Mouse (Mus musculus): Measurements from ENCODE around the gene Rpl36. TPM values are rescaled to one million over a fixed set of nuclear protein-coding genes. Genes with fewer than 3 reads are reported as not detected.

Gene Rpl36
- polyA plus RNA-seq, 2 experiments: 1,322 to 1,886 TPM

DNA sequence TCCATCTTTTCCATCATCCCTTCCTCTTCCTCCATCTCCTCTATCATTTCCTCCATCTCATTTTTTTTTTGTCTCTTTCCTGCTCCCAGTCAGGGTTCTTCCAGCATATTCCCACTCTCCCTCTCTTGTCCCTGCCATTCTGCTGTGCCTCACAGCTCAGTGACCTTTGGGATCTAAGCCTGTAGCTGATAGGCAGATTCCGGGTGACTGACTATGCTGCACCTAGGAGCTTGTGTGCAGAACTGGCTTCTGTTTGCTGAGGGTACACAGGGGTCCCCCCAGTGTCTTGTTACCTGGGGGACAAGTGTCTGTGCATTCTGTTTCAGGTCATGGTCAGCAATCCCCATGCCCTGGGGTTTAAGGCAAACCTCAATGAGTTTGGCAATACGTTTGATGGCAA lies 41.6 kb downstream of the Rpl36 start:
- TF ChIP-seq CTCF (IDR thresholded peaks at IDR 0.05; ENCODE audit: low read depth) (no peak), EP300 (IDR thresholded peaks at IDR 0.05; ENCODE audit: low read depth) (no peak)
- no peaks in the 10 kb centered on the region for H3K36me3 ChIP-seq (replicated peaks; ENCODE audit: control insufficient read depth, insufficient read depth, low read depth)
- DNase-seq (ENCODE audit: low read depth in 3 of 3, low spot score in 3 of 3): no peak
- H3K4me3 ChIP-seq (ENCODE audit: insufficient read depth in 1 of 2, low read depth in 2 of 2, low read length in 2 of 2): no peak overlapping the region
- ATAC-seq (ENCODE audit: insufficient read depth): no peak
- WGBS (ENCODE audit: insufficient replicate concordance): 53% methylated on average over 2 of the region's 2 CpGs
- H3K27ac ChIP-seq: no peak overlapping the region
- no peak overlapping the region for H3K4me2 ChIP-seq (ENCODE audit: low read depth)
- no peaks in the 10 kb centered on the region for H3K9me3 ChIP-seq (ENCODE audit: control insufficient read depth, low read length)
- H3K4me1 ChIP-seq (replicated peaks; ENCODE audit: control insufficient read depth in 2 of 2, insufficient read depth in 2 of 2, low read length in 1 of 2): no peaks in the 10 kb centered on the region; a peak in 1 of 4 replicates
- no peak overlapping the region for H3K9ac ChIP-seq (replicated peaks)
- no peaks in the 10 kb centered on the region for H3K27me3 ChIP-seq (ENCODE audit: control insufficient read depth, insufficient read depth, low read length)

DNA sequence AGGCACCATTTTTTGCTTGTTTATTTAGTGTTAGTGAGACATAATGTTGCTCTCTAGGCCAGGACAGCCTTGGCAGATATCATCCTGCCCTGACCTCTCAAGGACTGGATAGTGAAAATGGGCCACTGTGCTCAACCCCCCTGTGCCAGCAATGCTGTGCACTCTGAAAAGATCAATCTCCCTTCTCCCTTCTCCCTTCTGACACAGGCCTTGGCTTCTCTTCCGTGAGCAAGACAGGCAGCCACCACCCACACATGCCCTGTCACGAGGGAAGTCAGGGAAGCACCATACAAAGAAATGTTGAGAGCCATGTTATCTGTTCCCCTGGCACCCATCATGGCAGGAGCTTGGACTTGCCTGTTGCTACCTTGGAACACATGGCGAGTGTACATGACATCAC lies 42.1 kb downstream of the Rpl36 start:
- WGBS (ENCODE audit: insufficient replicate concordance): 57% methylated on average over 3 of the region's 3 CpGs
- Histone ChIP-seq H3K9ac (replicated peaks) (no peak overlapping the region), H3K4me2 (ENCODE audit: low read depth) (no peak overlapping the region), H3K36me3 (replicated peaks; ENCODE audit: control insufficient read depth, insufficient read depth, low read depth) (no peaks in the 10 kb centered on the region), H3K27me3 (ENCODE audit: control insufficient read depth, insufficient read depth, low read length) (no peaks in the 10 kb centered on the region), H3K9me3 (ENCODE audit: control insufficient read depth, low read length) (no peaks in the 10 kb centered on the region), H3K27ac (no peak overlapping the region), H3K4me1 (replicated peaks; ENCODE audit: control insufficient read depth in 2 of 2, insufficient read depth in 2 of 2, low read length in 1 of 2) (no peaks in the 10 kb centered on the region; a peak in 1 of 4 replicates), H3K4me3 (ENCODE audit: insufficient read depth in 1 of 2, low read depth in 2 of 2, low read length in 2 of 2) (no peak overlapping the region)
- no peak for TF ChIP-seq EP300 (IDR thresholded peaks at IDR 0.05; ENCODE audit: low read depth)
- TF ChIP-seq CTCF (IDR thresholded peaks at IDR 0.05; ENCODE audit: low read depth): no peak
- DNase-seq (ENCODE audit: low read depth in 3 of 3, low spot score in 3 of 3): no peak
- no peak for ATAC-seq (ENCODE audit: insufficient read depth)

GRCm38 (mm10) chr17:56656171-56656570 lies 43.0 kb downstream of the Rpl36 start:
- Histone ChIP-seq H3K4me1 (replicated peaks; ENCODE audit: control insufficient read depth in 2 of 2, insufficient read depth in 2 of 2, low read length in 1 of 2) (no peaks in the 10 kb centered on the region; a peak in 1 of 4 replicates), H3K27me3 (ENCODE audit: control insufficient read depth, insufficient read depth, low read length) (no peaks in the 10 kb centered on the region), H3K36me3 (replicated peaks; ENCODE audit: control insufficient read depth, insufficient read depth, low read depth) (no peaks in the 10 kb centered on the region), H3K4me3 (ENCODE audit: insufficient read depth in 1 of 2, low read depth in 2 of 2, low read length in 2 of 2) (no peak overlapping the region), H3K4me2 (ENCODE audit: low read depth) (no peak overlapping the region), H3K9ac (replicated peaks) (no peak overlapping the region), H3K27ac (no peak overlapping the region), H3K9me3 (ENCODE audit: control insufficient read depth, low read length) (no peaks in the 10 kb centered on the region)
- no peak for ATAC-seq (ENCODE audit: insufficient read depth)
- 62% methylated on average over 6 of the region's 6 CpGs for WGBS (ENCODE audit: insufficient replicate concordance)
- no peak for TF ChIP-seq EP300 (IDR thresholded peaks at IDR 0.05; ENCODE audit: low read depth)
- TF ChIP-seq CTCF (IDR thresholded peaks at IDR 0.05; ENCODE audit: low read depth): no peak
- no peak for DNase-seq (ENCODE audit: low read depth in 3 of 3, low spot score in 3 of 3)

GRCm38 (mm10) chr17:56663659-56664058 lies 50.4 kb downstream of the Rpl36 start:
- no peak for TF ChIP-seq EP300 (IDR thresholded peaks at IDR 0.05; ENCODE audit: low read depth)
- TF ChIP-seq CTCF (IDR thresholded peaks at IDR 0.05; ENCODE audit: low read depth): no peak
- H3K36me3 ChIP-seq (replicated peaks; ENCODE audit: control insufficient read depth, insufficient read depth, low read depth): no peaks in the 10 kb centered on the region
- WGBS (ENCODE audit: insufficient replicate concordance): 44% methylated on average over 3 of the region's 3 CpGs
- DNase-seq (ENCODE audit: low read depth in 3 of 3, low spot score in 3 of 3) (no peak), ATAC-seq (ENCODE audit: insufficient read depth) (no peak)
- peaks cover 18% of the 10 kb centered on the region for H3K27me3 ChIP-seq (ENCODE audit: control insufficient read depth, insufficient read depth, low read length)
- H3K4me1 ChIP-seq (replicated peaks; ENCODE audit: control insufficient read depth in 2 of 2, insufficient read depth in 2 of 2, low read length in 1 of 2): no peaks in the 10 kb centered on the region; a peak in 1 of 4 replicates
- no peak overlapping the region for H3K4me3 ChIP-seq (ENCODE audit: insufficient read depth in 1 of 2, low read depth in 2 of 2, low read length in 2 of 2)
- no peak overlapping the region for H3K27ac ChIP-seq
- no peak overlapping the region for H3K9ac ChIP-seq (replicated peaks)
- H3K4me2 ChIP-seq (ENCODE audit: low read depth): no peak overlapping the region
- no peaks in the 10 kb centered on the region for H3K9me3 ChIP-seq (ENCODE audit: control insufficient read depth, low read length)

Other genes starting within 250 kb of the Rpl36 start
- 17.7 and 18.8 TPM in 2 replicates for gene Ptprs, start 136.9 kb upstream of the Rpl36 start, polyA plus RNA-seq (2012; rRNA removed)
- gene Ptprs, start 136.9 kb upstream of the Rpl36 start, polyA plus RNA-seq (2014; fragmentation: Nextera tagmentation; extraction: Ambion mirVana): 3.8 and 4.6 TPM in 2 replicates
- gene Znrf4, start 101.0 kb upstream of the Rpl36 start, polyA plus RNA-seq (2012; rRNA removed): not detected in 2 replicates
- not detected in 2 replicates for gene Znrf4, start 101.0 kb upstream of the Rpl36 start, polyA plus RNA-seq (2014; fragmentation: Nextera tagmentation; extraction: Ambion mirVana)
- 0.17 and 0.22 TPM in 2 replicates for gene Gm20219, start 59.0 kb upstream of the Rpl36 start, polyA plus RNA-seq (2012; rRNA removed)
- 0.14 TPM in 1 of 2 replicates, not detected in the other for gene Gm20219, start 59.0 kb upstream of the Rpl36 start, polyA plus RNA-seq (2014; fragmentation: Nextera tagmentation; extraction: Ambion mirVana)
- 21.4 and 40.2 TPM in 2 replicates for gene Safb2, start 28.8 kb upstream of the Rpl36 start, polyA plus RNA-seq (2012; rRNA removed)
- gene Safb2, start 28.8 kb upstream of the Rpl36 start, polyA plus RNA-seq (2014; fragmentation: Nextera tagmentation; extraction: Ambion mirVana): 16.8 and 20.0 TPM in 2 replicates
- gene Safb, start 28.6 kb upstream of the Rpl36 start, polyA plus RNA-seq (2012; rRNA removed): 26.5 and 47.3 TPM in 2 replicates
- gene Safb, start 28.6 kb upstream of the Rpl36 start, polyA plus RNA-seq (2014; fragmentation: Nextera tagmentation; extraction: Ambion mirVana): 22.1 and 27.1 TPM in 2 replicates
- gene 2410015M20Rik, start 3.6 kb upstream of the Rpl36 start, polyA plus RNA-seq (2012; rRNA removed): 53.4 and 84.4 TPM in 2 replicates
- 183 and 186 TPM in 2 replicates for gene 2410015M20Rik, start 3.6 kb upstream of the Rpl36 start, polyA plus RNA-seq (2014; fragmentation: Nextera tagmentation; extraction: Ambion mirVana)
- 38.5 and 46.3 TPM in 2 replicates for gene Lonp1, start 13.5 kb downstream of the Rpl36 start, polyA plus RNA-seq (2012; rRNA removed)
- gene Lonp1, start 13.5 kb downstream of the Rpl36 start, polyA plus RNA-seq (2014; fragmentation: Nextera tagmentation; extraction: Ambion mirVana): 28.8 and 36.9 TPM in 2 replicates
- 0.33 and 0.45 TPM in 2 replicates for gene Catsperd, start 14.7 kb downstream of the Rpl36 start, polyA plus RNA-seq (2012; rRNA removed)
- 0.39 and 0.54 TPM in 2 replicates for gene Catsperd, start 14.7 kb downstream of the Rpl36 start, polyA plus RNA-seq (2014; fragmentation: Nextera tagmentation; extraction: Ambion mirVana)
- gene Ranbp3, start 59.9 kb downstream of the Rpl36 start, polyA plus RNA-seq (2012; rRNA removed): 40.9 and 42.9 TPM in 2 replicates
- gene Ranbp3, start 59.9 kb downstream of the Rpl36 start, polyA plus RNA-seq (2014; fragmentation: Nextera tagmentation; extraction: Ambion mirVana): 34.2 and 37.2 TPM in 2 replicates
- 119 and 215 TPM in 2 replicates for gene Ndufa11, start 104.4 kb downstream of the Rpl36 start, polyA plus RNA-seq (2012; rRNA removed)
- gene Ndufa11, start 104.4 kb downstream of the Rpl36 start, polyA plus RNA-seq (2014; fragmentation: Nextera tagmentation; extraction: Ambion mirVana): 276 and 284 TPM in 2 replicates
- 2.8 and 3.3 TPM in 2 replicates for gene Vmac, start 104.6 kb downstream of the Rpl36 start, polyA plus RNA-seq (2012; rRNA removed)
- 3.1 and 3.2 TPM in 2 replicates for gene Vmac, start 104.6 kb downstream of the Rpl36 start, polyA plus RNA-seq (2014; fragmentation: Nextera tagmentation; extraction: Ambion mirVana)
- gene Nrtn, start 144.1 kb downstream of the Rpl36 start, polyA plus RNA-seq (2012; rRNA removed): 1.0 and 1.6 TPM in 2 replicates
- gene Nrtn, start 144.1 kb downstream of the Rpl36 start, polyA plus RNA-seq (2014; fragmentation: Nextera tagmentation; extraction: Ambion mirVana): 1.7 and 1.9 TPM in 2 replicates
- 18.1 and 19.3 TPM in 2 replicates for gene Dus3l, start 151.3 kb downstream of the Rpl36 start, polyA plus RNA-seq (2012; rRNA removed)
- 9.5 and 10.8 TPM in 2 replicates for gene Dus3l, start 151.3 kb downstream of the Rpl36 start, polyA plus RNA-seq (2014; fragmentation: Nextera tagmentation; extraction: Ambion mirVana)
- 1.2 and 1.3 TPM in 2 replicates for gene Prr22, start 156.8 kb downstream of the Rpl36 start, polyA plus RNA-seq (2012; rRNA removed)
- gene Prr22, start 156.8 kb downstream of the Rpl36 start, polyA plus RNA-seq (2014; fragmentation: Nextera tagmentation; extraction: Ambion mirVana): 0.40 and 0.52 TPM in 2 replicates
- 10.7 and 12.6 TPM in 2 replicates for gene Rfx2, start 217.6 kb downstream of the Rpl36 start, polyA plus RNA-seq (2012; rRNA removed)
- gene Rfx2, start 217.6 kb downstream of the Rpl36 start, polyA plus RNA-seq (2014; fragmentation: Nextera tagmentation; extraction: Ambion mirVana): 6.8 and 8.5 TPM in 2 replicates

Data from liver, embryonic 14.5 days (tissue).